Mouse (Mus musculus) E14TG2a.4 (cell line): ENCODE measurements at regions not wholly inside any gene's neighbourhood (a gene's known extent, or its start where the extent isn't known, plus 50 kb on each side); places are given as distances from the start of the nearest gene placed in this dataset.

ENCODE experiments used
- CTCF ChIP-seq: conservative IDR thresholded peaks from 2 replicates; pipeline ENCODE4 v1.5.1; 2014; ENCODE audit warnings: low read length
- POU5F1 ChIP-seq: IDR thresholded peaks from 2 replicates; pipeline ENCODE4 v1.6.1; 2014; ENCODE audit warnings: low read length, borderline replicate concordance

DNA sequence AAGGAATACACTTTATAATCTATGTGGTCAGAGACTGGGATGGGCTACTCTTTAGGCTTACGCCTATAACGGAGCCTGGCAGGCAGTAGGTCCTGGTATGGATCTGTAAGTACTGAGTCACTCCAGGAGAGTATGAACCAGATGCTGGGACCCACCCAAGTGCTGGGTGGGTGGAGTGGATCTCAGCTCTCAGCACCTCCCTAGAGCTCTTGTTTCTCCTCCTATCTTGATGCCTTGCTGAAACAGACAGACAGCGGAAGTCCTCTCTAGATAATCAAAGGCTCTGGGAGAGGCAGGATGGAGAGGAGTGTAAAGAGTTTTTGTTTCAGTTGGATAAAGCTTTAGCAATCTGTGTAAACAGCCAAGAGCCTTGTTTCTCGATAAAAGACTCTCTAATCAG is 276.2 kb downstream of the Gm11011 start:
- no peak for TF ChIP-seq CTCF
- no peak for TF ChIP-seq POU5F1
